Mouse (Mus musculus): ENCODE data around the gene Crat.

DNA sequence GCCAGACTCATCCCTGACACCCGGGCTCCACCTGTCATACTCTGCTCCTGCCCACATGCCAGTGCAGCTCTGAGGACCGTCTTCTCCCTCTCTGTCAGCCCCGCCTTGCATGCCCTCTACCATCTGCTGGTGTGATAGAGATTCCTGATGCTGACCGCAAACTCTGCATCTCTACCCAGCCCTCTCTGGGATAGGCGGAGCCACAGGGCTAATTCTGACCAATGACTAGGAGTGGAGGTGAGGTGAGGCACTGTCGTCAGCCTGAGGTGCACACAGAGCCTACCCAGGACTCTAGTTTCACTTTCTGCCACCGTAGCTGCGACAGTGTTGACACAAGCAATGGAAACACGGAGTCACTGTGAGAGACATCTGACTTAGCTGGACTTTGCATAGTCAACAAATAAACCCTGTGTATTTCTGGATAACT, 48.3 kb upstream of the Crat start:
- TF ChIP-seq CTCF (IDR thresholded peaks at IDR 0.05; ENCODE audit: low read depth) (no peak), EP300 (IDR thresholded peaks at IDR 0.05; ENCODE audit: low read depth) (no peak)
